Mouse (Mus musculus): ENCODE data around the gene H2-T23.

The H2-T23 gene

GRCm38 (mm10) chr17:35993675-35994074 lies 39.0 kb downstream of the H2-T23 start:
- DNase-seq (ENCODE audit: low spot score in 2 of 2): peak; percentile 60 to 79

- peak in 1 of 2 experiments; percentile 34 for DNase-seq (ENCODE audit: low spot score in 2 of 2)
Observed at GRCm38 (mm10) chr17:35991781-35992180, 40.9 kb downstream of the H2-T23 start.

GRCm38 (mm10) chr17:35981776-35982175 lies 50.9 kb downstream of the H2-T23 start:
- no peak for DNase-seq (ENCODE audit: low spot score in 2 of 2)

- peak; percentile 54 to 56 for DNase-seq (ENCODE audit: low spot score in 2 of 2)
Observed at GRCm38 (mm10) chr17:35980363-35980754, 52.3 kb downstream of the H2-T23 start.

Measured in heart, adult 9 months (tissue).